Mouse (Mus musculus): ENCODE measurements at regions not wholly inside any gene's neighbourhood (a gene's known extent, or its start where the extent isn't known, plus 50 kb on each side); places are given as distances from the start of the nearest gene placed in this dataset.

DNA sequence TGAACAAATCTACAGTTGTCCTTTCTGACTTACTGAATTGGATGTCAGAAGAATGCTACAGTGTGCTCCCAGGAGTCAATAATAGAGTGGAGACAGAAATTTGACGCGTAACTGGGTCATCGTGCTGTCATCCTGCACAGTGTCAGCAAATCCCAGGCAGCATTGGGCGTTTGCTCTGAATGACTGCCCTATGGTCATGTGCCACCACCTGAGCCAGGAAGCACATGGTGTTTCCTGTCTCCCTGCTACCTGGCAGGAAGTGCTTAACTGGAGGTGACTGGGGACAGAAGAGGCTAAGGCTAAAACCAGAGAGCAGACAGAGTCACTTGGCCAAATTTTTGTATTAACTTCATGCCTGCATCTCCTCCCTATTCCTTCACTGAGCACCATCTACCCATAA is 72.1 kb upstream of the Ahi1 start:
- no peak for TF ChIP-seq CTCF (IDR thresholded peaks at IDR 0.05; ENCODE audit: low read depth)
- no peak for TF ChIP-seq EP300 (IDR thresholded peaks at IDR 0.05; ENCODE audit: low read depth)

Measured in liver, embryonic 14.5 days (tissue).